Mouse (Mus musculus): ENCODE results near the gene Rgs6. TPM values are rescaled to one million over a fixed set of nuclear protein-coding genes. Genes with fewer than 3 reads are reported as not detected.

The Rgs6 gene
- total and polyA plus RNA-seq, 3 experiments = not detected

GRCm38 (mm10) chr12:83044621-83044990 is 456.5 kb downstream of the Rgs6 start:
- DNase-seq (ENCODE audit: extremely low read depth) = no peak
- no peak overlapping the region for H3K4me2 ChIP-seq (ENCODE audit: insufficient read depth, low read depth, poor library complexity, severe bottlenecking)
- no peak for TF ChIP-seq ZC3H11A (IDR thresholded peaks at IDR 0.05; ENCODE audit: low read depth, low read length)
- no peak for TF ChIP-seq KAT2A (IDR thresholded peaks at IDR 0.05; ENCODE audit: insufficient replicate concordance, low read length)
- no peak for TF ChIP-seq USF2 (conservative IDR thresholded peaks at IDR 0.05; ENCODE audit: low read depth, low read length)
- TF ChIP-seq NELFE (IDR thresholded peaks at IDR 0.05; ENCODE audit: low read depth, low read length) = no peak
- TF ChIP-seq UBTF (IDR thresholded peaks at IDR 0.05; ENCODE audit: low read depth, low read length) = no peak
- no peak for TF ChIP-seq NRF1 (IDR thresholded peaks at IDR 0.05; ENCODE audit: low read depth, low read length)
- no peak for TF ChIP-seq MAZ (IDR thresholded peaks at IDR 0.05; ENCODE audit: low read depth, low read length)
- no peak for TF ChIP-seq RAD21 (IDR thresholded peaks at IDR 0.05; ENCODE audit: low read depth, low read length)
- no peak for TF ChIP-seq CHD1 (IDR thresholded peaks at IDR 0.05; ENCODE audit: low read depth, low read length)
- no peak for TF ChIP-seq MXI1 (IDR thresholded peaks at IDR 0.05; ENCODE audit: low read depth, low read length)

GRCm38 (mm10) chr12:83045001-83045531 is 457.0 kb downstream of the Rgs6 start:
- no peak overlapping the region for H3K4me3 ChIP-seq (replicated peaks in 1 of 3; ENCODE audit: low read depth in 2 of 3, low read length in 2 of 3, poor library complexity in 1 of 3)
- no peak for TF ChIP-seq MYC (IDR thresholded peaks at IDR 0.05; ENCODE audit: low read depth, low read length)
- no peak overlapping the region for H3K27ac ChIP-seq (ENCODE audit: insufficient read depth, low read depth)
- DNase-seq (ENCODE audit: extremely low read depth) = no peak
- no peaks in the 10 kb centered on the region for H3K79me2 ChIP-seq (replicated peaks; ENCODE audit: control insufficient read depth, extremely low read depth, insufficient read depth, poor library complexity, severe bottlenecking)
- dilution Hi-C loops (cut with MboI; ENCODE audit: extremely low pct_ligation_motif_present, extremely low pct_unique_long_range_greater_than_20kb, low sequenced_read_pairs) = no loop called here
- no peaks in the 10 kb centered on the region for H3K9me3 ChIP-seq (replicated peaks; ENCODE audit: low read length)
- H3K4me2 ChIP-seq (ENCODE audit: insufficient read depth, low read depth, poor library complexity, severe bottlenecking) = no peak overlapping the region
- in situ Hi-C loops (cut with MboI; ENCODE audit: low pct_ligation_motif_present, low pct_unique_long_range_greater_than_20kb, low sequenced_read_pairs) = no loop called here
- H3K9ac ChIP-seq (ENCODE audit: insufficient read depth, low read depth) = no peak overlapping the region
- H3K4me1 ChIP-seq (ENCODE audit: control insufficient read depth in 1 of 2, insufficient read depth in 2 of 2) = peaks cover 2 to 11% of the 10 kb centered on the region in 2 experiments; a peak in 3 of 4 replicates
- H3K27me3 ChIP-seq (replicated peaks) = no peaks in the 10 kb centered on the region
- H3K36me3 ChIP-seq (replicated peaks in 1 of 2; ENCODE audit: control insufficient read depth in 1 of 2, insufficient read depth in 1 of 2, low read length in 1 of 2) = no peaks in the 10 kb centered on the region

More at GRCm38 (mm10) chr12:83044621-83044990, 456.5 kb downstream of the Rgs6 start:
- H3K27ac ChIP-seq (ENCODE audit: insufficient read depth, low read depth) = no peak overlapping the region
- H3K36me3 ChIP-seq (replicated peaks in 1 of 2; ENCODE audit: control insufficient read depth in 1 of 2, insufficient read depth in 1 of 2, low read length in 1 of 2) = no peaks in the 10 kb centered on the region
- H3K4me1 ChIP-seq (ENCODE audit: control insufficient read depth in 1 of 2, insufficient read depth in 2 of 2) = peaks cover 6 to 16% of the 10 kb centered on the region in 2 experiments
- no peaks in the 10 kb centered on the region for H3K79me2 ChIP-seq (replicated peaks; ENCODE audit: control insufficient read depth, extremely low read depth, insufficient read depth, poor library complexity, severe bottlenecking)
- no peaks in the 10 kb centered on the region for H3K27me3 ChIP-seq (replicated peaks)
- dilution Hi-C loops (cut with MboI; ENCODE audit: extremely low pct_ligation_motif_present, extremely low pct_unique_long_range_greater_than_20kb, low sequenced_read_pairs) = no loop called here
- no peak overlapping the region for H3K4me3 ChIP-seq (replicated peaks in 1 of 3; ENCODE audit: low read depth in 2 of 3, low read length in 2 of 3, poor library complexity in 1 of 3)
- in situ Hi-C loops (cut with MboI; ENCODE audit: low pct_ligation_motif_present, low pct_unique_long_range_greater_than_20kb, low sequenced_read_pairs) = no loop called here
- H3K9me3 ChIP-seq (replicated peaks; ENCODE audit: low read length) = no peaks in the 10 kb centered on the region
- no peak overlapping the region for H3K9ac ChIP-seq (ENCODE audit: insufficient read depth, low read depth)

- Histone ChIP-seq H3K9ac (ENCODE audit: insufficient read depth, low read depth) (no peak overlapping the region), H3K9me3 (replicated peaks; ENCODE audit: low read length) (no peaks in the 10 kb centered on the region), H3K4me3 (replicated peaks in 1 of 3; ENCODE audit: low read depth in 2 of 3, low read length in 2 of 3, poor library complexity in 1 of 3) (no peak overlapping the region), H3K36me3 (replicated peaks in 1 of 2; ENCODE audit: control insufficient read depth in 1 of 2, insufficient read depth in 1 of 2, low read length in 1 of 2) (no peaks in the 10 kb centered on the region), H3K79me2 (replicated peaks; ENCODE audit: control insufficient read depth, extremely low read depth, insufficient read depth, poor library complexity, severe bottlenecking) (no peaks in the 10 kb centered on the region), H3K27me3 (replicated peaks) (no peaks in the 10 kb centered on the region), H3K4me2 (ENCODE audit: insufficient read depth, low read depth, poor library complexity, severe bottlenecking) (no peak overlapping the region), H3K4me1 (ENCODE audit: control insufficient read depth in 1 of 2, insufficient read depth in 2 of 2) (no peaks in the 10 kb centered on the region), H3K27ac (ENCODE audit: insufficient read depth, low read depth) (no peak overlapping the region)
- dilution Hi-C loops (cut with MboI; ENCODE audit: extremely low pct_ligation_motif_present, extremely low pct_unique_long_range_greater_than_20kb, low sequenced_read_pairs) = no loop called here
- in situ Hi-C loops (cut with MboI; ENCODE audit: low pct_ligation_motif_present, low pct_unique_long_range_greater_than_20kb, low sequenced_read_pairs) = no loop called here
- no peak for DNase-seq (ENCODE audit: extremely low read depth)
- TF ChIP-seq BHLHE40 (IDR thresholded peaks at IDR 0.05; ENCODE audit: low read depth, low read length) = no peak
- TF ChIP-seq HCFC1 (IDR thresholded peaks at IDR 0.05; ENCODE audit: low read depth, low read length) = no peak
- TF ChIP-seq MAX (IDR thresholded peaks at IDR 0.05; ENCODE audit: low read length) = no peak
- TF ChIP-seq USF1 (IDR thresholded peaks at IDR 0.05; ENCODE audit: low read depth, low read length) = no peak
These were observed 458.6 kb downstream of the Rgs6 start for GRCm38 (mm10) chr12:83046734-83047133.
